Mouse (Mus musculus) heart, embryonic 14.5 days (tissue): ENCODE results near the gene Tgif1. TPM values are rescaled to one million over a fixed set of nuclear protein-coding genes. Genes with fewer than 3 reads are reported as not detected.

Source experiments
- ATAC-seq: fragments of 200-750 bp; cut with Nextera tagmentation; 2 replicates; pipeline ENCODE4 v1.8.0; 2017; ENCODE audit warnings: low read depth, moderate TSS enrichment; ENCODE audit not compliant: insufficient number of reproducible peaks, insufficient read depth, low FRiP score
- H3K27ac ChIP-seq, 2 experiments: fragments of 200-500 bp in 1 of 2; fragments of 300-500 bp in 1 of 2; sonication (generic) in 1 of 2; replicated peaks in 1 of 2; 2 replicates each; pipeline ENCODE4 v1.5.1; 2012 to 2014; ENCODE audit warnings: low read depth in 2 of 2, low read length in 2 of 2, control low read depth in 1 of 2, mild to moderate bottlenecking in 1 of 2, mixed read lengths in 1 of 2; ENCODE audit not compliant: control insufficient read depth in 1 of 2, insufficient read depth in 1 of 2
- H3K27me3 ChIP-seq: fragments of 300-500 bp; sonication (generic); 2 replicates; pipeline ENCODE4 v1.6.1; 2014; ENCODE audit warnings: mild to moderate bottlenecking, low read length, control low read depth; ENCODE audit not compliant: control insufficient read depth, insufficient read depth
- H3K36me3 ChIP-seq: fragments of 300-500 bp; sonication (generic); 2 replicates; pipeline ENCODE4 v1.6.1; 2014; ENCODE audit warnings: mild to moderate bottlenecking, control low read depth, low read length, mixed read lengths; ENCODE audit not compliant: control insufficient read depth, insufficient read depth
- H3K4me1 ChIP-seq, 2 experiments: fragments of 200-500 bp in 1 of 2; fragments of 300-500 bp in 1 of 2; sonication (generic) in 1 of 2; 2 replicates each; pipeline ENCODE4 v1.6.1; 2012 to 2014; ENCODE audit warnings: low read length in 2 of 2, control low read depth in 1 of 2, mixed read lengths in 1 of 2; ENCODE audit not compliant: control insufficient read depth in 2 of 2, insufficient read depth in 2 of 2
- H3K4me2 ChIP-seq: fragments of 300-500 bp; sonication (generic); 2 replicates; pipeline ENCODE4 v1.6.1; 2014; ENCODE audit warnings: mild to moderate bottlenecking, low read length
- H3K4me3 ChIP-seq, 2 experiments: fragments of 200-500 bp in 1 of 2; fragments of 300-500 bp in 1 of 2; sonication (generic) in 1 of 2; 2 replicates each; pipeline ENCODE4 v1.5.1; 2012 to 2014; ENCODE audit warnings: low read length in 2 of 2, mild to moderate bottlenecking in 2 of 2, control low read depth in 1 of 2, low read depth in 1 of 2, moderate library complexity in 1 of 2; ENCODE audit not compliant: control insufficient read depth in 1 of 2, insufficient read depth in 1 of 2
- H3K9ac ChIP-seq: fragments of 300-500 bp; sonication (generic); 2 replicates; pipeline ENCODE4 v1.6.1; 2014; ENCODE audit warnings: mild to moderate bottlenecking, low read length
- H3K9me3 ChIP-seq: fragments of 300-500 bp; sonication (generic); 2 replicates; pipeline ENCODE4 v1.6.1; 2016; ENCODE audit warnings: low read length, control low read depth; ENCODE audit not compliant: control insufficient read depth
- WGBS: fragments of 180-500 bp; shearing (Covaris S2); extraction: QIAGEN DNeasy Blood & Tissue Kit; methylation state at CpG from one replicate; pipeline ENCODE4 v1.1.7; 2014; 5-methylcytosine and 5-hydroxymethylcytosine counted together
- polyA plus RNA-seq: library from polyadenylated mRNA; unstranded; fragments of >200 nt; fragmentation: Nextera tagmentation; extraction: Ambion mirVana; gene quantifications from 2 replicates; pipeline ENCODE4 v1.2.1, GENCODE M21; 2014

Tgif1 gene
- polyA plus RNA-seq, 1 experiment from 2014 or later, result 17.7 TPM

GRCm38 (mm10) chr17:70887848-70888247 is 34.5 kb upstream of the Tgif1 start:
- Histone ChIP-seq H3K27me3 (no peaks in the 10 kb centered on the region), H3K36me3 (no peaks in the 10 kb centered on the region), H3K9ac (no peak overlapping the region), H3K9me3 (no peaks in the 10 kb centered on the region), H3K27ac (no peak overlapping the region), H3K4me3 (no peak overlapping the region), H3K4me2 (no peak overlapping the region), H3K4me1 (no peaks in the 10 kb centered on the region)
- WGBS, result 88% methylated on average over 9 of the region's 9 CpGs
- ATAC-seq, result no peak

GRCm38 (mm10) chr17:70886641-70887391 is 33.5 kb upstream of the Tgif1 start:
- no peaks in the 10 kb centered on the region for H3K36me3 ChIP-seq
- no peak overlapping the region for H3K9ac ChIP-seq
- no peaks in the 10 kb centered on the region for H3K4me1 ChIP-seq
- 80% methylated on average over 16 of the region's 16 CpGs for WGBS
- ATAC-seq, result no peak
- no peaks in the 10 kb centered on the region for H3K27me3 ChIP-seq
- H3K4me3 ChIP-seq, result no peak overlapping the region
- H3K9me3 ChIP-seq, result no peaks in the 10 kb centered on the region
- H3K4me2 ChIP-seq, result no peak overlapping the region
- no peak overlapping the region for H3K27ac ChIP-seq

GRCm38 (mm10) chr17:70885868-70886267 is 32.5 kb upstream of the Tgif1 start:
- Histone ChIP-seq H3K36me3 (no peaks in the 10 kb centered on the region), H3K27me3 (no peaks in the 10 kb centered on the region), H3K4me2 (no peak overlapping the region), H3K9ac (no peak overlapping the region), H3K4me3 (no peak overlapping the region), H3K4me1 (no peaks in the 10 kb centered on the region), H3K27ac (no peak overlapping the region), H3K9me3 (no peaks in the 10 kb centered on the region)
- WGBS, result 82% methylated on average over 5 of the region's 5 CpGs
- no peak for ATAC-seq

- no peaks in the 10 kb centered on the region for H3K27me3 ChIP-seq
- H3K36me3 ChIP-seq, result no peaks in the 10 kb centered on the region
- no peak for ATAC-seq
- no peak overlapping the region for H3K4me2 ChIP-seq
- no peaks in the 10 kb centered on the region for H3K4me1 ChIP-seq
- no peak overlapping the region for H3K4me3 ChIP-seq
- no peak overlapping the region for H3K27ac ChIP-seq
- no peaks in the 10 kb centered on the region for H3K9me3 ChIP-seq
- H3K9ac ChIP-seq, result no peak overlapping the region
- WGBS, result 84% methylated on average over 10 of the region's 10 CpGs
These were observed 28.6 kb upstream of the Tgif1 start for GRCm38 (mm10) chr17:70881934-70882333.

GRCm38 (mm10) chr17:70881194-70881593 is 27.8 kb upstream of the Tgif1 start:
- Histone ChIP-seq H3K4me1 (no peaks in the 10 kb centered on the region), H3K36me3 (no peaks in the 10 kb centered on the region), H3K27ac (no peak overlapping the region), H3K9ac (no peak overlapping the region), H3K27me3 (no peaks in the 10 kb centered on the region), H3K9me3 (no peaks in the 10 kb centered on the region), H3K4me2 (no peak overlapping the region), H3K4me3 (no peak overlapping the region)
- ATAC-seq, result no peak
- WGBS, result 51% methylated on average over 7 of the region's 7 CpGs

GRCm38 (mm10) chr17:70878237-70878636 is 24.9 kb upstream of the Tgif1 start:
- H3K9me3 ChIP-seq, result no peaks in the 10 kb centered on the region
- peaks cover 0 to under 1% of the 10 kb centered on the region in 2 experiments; a peak in 2 of 4 replicates for H3K4me1 ChIP-seq
- no peak for ATAC-seq
- H3K4me2 ChIP-seq, result no peak overlapping the region
- no peak overlapping the region for H3K9ac ChIP-seq
- H3K4me3 ChIP-seq, result no peak overlapping the region
- no peak overlapping the region for H3K27ac ChIP-seq
- no peaks in the 10 kb centered on the region for H3K27me3 ChIP-seq
- H3K36me3 ChIP-seq, result no peaks in the 10 kb centered on the region

- Histone ChIP-seq H3K27me3 (no peaks in the 10 kb centered on the region), H3K9me3 (no peaks in the 10 kb centered on the region), H3K9ac (peak overlapping the region; percentile 43; the same call in 1 of the 2 replicates), H3K4me1 (peaks cover 2 to 9% of the 10 kb centered on the region in 2 experiments; a peak in 2 of 4 replicates), H3K4me2 (peak overlapping the region; percentile 66), H3K27ac (no peak overlapping the region), H3K36me3 (no peaks in the 10 kb centered on the region), H3K4me3 (peak overlapping the region; percentile 3 to 23; a peak in 3 of 4 replicates)
- 43% methylated on average over 7 of the region's 7 CpGs for WGBS
- ATAC-seq, result no peak
These were observed 20.4 kb upstream of the Tgif1 start for GRCm38 (mm10) chr17:70873778-70874124.
